Mouse (Mus musculus): ENCODE data around the gene Mttp. TPM values are rescaled to one million over a fixed set of nuclear protein-coding genes. Genes with fewer than 3 reads are reported as not detected.

Mttp gene
- polyA plus RNA-seq, 1 experiment from 2014 or later = 9.9 TPM

- no peak for DNase-seq (ENCODE audit: low spot score)
These were observed 87.8 kb downstream of the Mttp start for GRCm38 (mm10) chr3:138056976-138057375.

- DNase-seq (ENCODE audit: low spot score) = no peak
These were observed 90.8 kb downstream of the Mttp start for GRCm38 (mm10) chr3:138053969-138054368.

- DNase-seq (ENCODE audit: low spot score) = no peak
These were observed 93.3 kb downstream of the Mttp start for GRCm38 (mm10) chr3:138051431-138051830.

GRCm38 (mm10) chr3:138050772-138051171 is 94.0 kb downstream of the Mttp start:
- DNase-seq (ENCODE audit: low spot score) = no peak

GRCm38 (mm10) chr3:138049555-138049954 is 95.2 kb downstream of the Mttp start:
- no peak for DNase-seq (ENCODE audit: low spot score)

GRCm38 (mm10) chr3:138043316-138043715 is 101.5 kb downstream of the Mttp start:
- DNase-seq (ENCODE audit: low spot score) = no peak

- DNase-seq (ENCODE audit: low spot score) = no peak
These were observed 103.0 kb downstream of the Mttp start for GRCm38 (mm10) chr3:138041591-138042301.

- DNase-seq (ENCODE audit: low spot score) = no peak
These were observed 103.8 kb downstream of the Mttp start for GRCm38 (mm10) chr3:138040938-138041337.

Other genes with a start within 250 kb of the Mttp start
- gene Lamtor3, start 226.5 kb downstream of the Mttp start, polyA plus RNA-seq (2015; fragmentation: Nextera tagmentation; extraction: Ambion mirVana) = 119 and 129 TPM in 2 replicates
- 22.6 and 26.0 TPM in 2 replicates for gene Dapp1, start 163.4 kb downstream of the Mttp start, polyA plus RNA-seq (2015; fragmentation: Nextera tagmentation; extraction: Ambion mirVana)
- gene 1110002E22Rik, start 79.9 kb downstream of the Mttp start, polyA plus RNA-seq (2015; fragmentation: Nextera tagmentation; extraction: Ambion mirVana) = 0.10 and 0.14 TPM in 2 replicates
- not detected in 2 replicates for gene Gm5105, start 77.6 kb downstream of the Mttp start, polyA plus RNA-seq (2015; fragmentation: Nextera tagmentation; extraction: Ambion mirVana)
- gene Trmt10a, start 1.5 kb downstream of the Mttp start, polyA plus RNA-seq (2015; fragmentation: Nextera tagmentation; extraction: Ambion mirVana) = 9.5 and 10.4 TPM in 2 replicates
- not detected in 2 replicates for gene 4930579F01Rik, start 48.9 kb upstream of the Mttp start, polyA plus RNA-seq (2015; fragmentation: Nextera tagmentation; extraction: Ambion mirVana)
- 0.18 and 0.44 TPM in 2 replicates for gene Adh7, start 72.8 kb upstream of the Mttp start, polyA plus RNA-seq (2015; fragmentation: Nextera tagmentation; extraction: Ambion mirVana)
- 6.9 and 8.0 TPM in 2 replicates for gene Adh1, start 116.0 kb upstream of the Mttp start, polyA plus RNA-seq (2015; fragmentation: Nextera tagmentation; extraction: Ambion mirVana)
- 0.40 and 0.46 TPM in 2 replicates for gene Adh6a, start 168.3 kb upstream of the Mttp start, polyA plus RNA-seq (2015; fragmentation: Nextera tagmentation; extraction: Ambion mirVana)
- 0.14 and 0.36 TPM in 2 replicates for gene Adh6b, start 196.8 kb upstream of the Mttp start, polyA plus RNA-seq (2015; fragmentation: Nextera tagmentation; extraction: Ambion mirVana)

All from thymus, postnatal 0 days (tissue).